Mouse (Mus musculus) cerebellum, adult 2 months (tissue): Measurements from ENCODE around the gene Fam53b.

Experiments
- CTCF ChIP-seq: fragments of 200-500 bp; IDR thresholded peaks from 2 replicates; pipeline ENCODE4 v1.5.1; 2011; ENCODE audit warnings: low read depth, mild to moderate bottlenecking, control low read depth, low read length, moderate library complexity, borderline replicate concordance; ENCODE audit not compliant: insufficient read depth
- POLR2A ChIP-seq: fragments of 200-500 bp; IDR thresholded peaks from 2 replicates; pipeline ENCODE4 v1.6.1; 2011; ENCODE audit warnings: low read length, control low read depth, borderline replicate concordance; ENCODE audit not compliant: insufficient read depth

DNA sequence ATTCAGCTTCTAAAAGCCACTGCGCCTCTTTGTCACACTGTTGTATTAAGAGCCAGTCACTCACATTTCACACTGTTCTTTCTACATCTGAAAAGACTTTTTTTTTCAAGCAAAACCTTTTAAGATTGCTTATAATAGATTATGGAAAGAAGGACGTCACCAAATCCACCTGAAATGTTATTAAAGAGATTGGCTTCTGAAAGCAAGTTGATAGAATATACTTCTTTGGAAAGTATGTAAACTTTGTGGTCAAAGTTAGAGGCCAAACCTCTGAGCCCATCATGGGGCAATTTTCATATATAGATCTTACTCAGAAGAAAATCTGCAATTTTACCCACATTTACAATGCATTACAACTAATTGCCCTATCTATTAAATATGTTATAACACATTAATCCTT is 2.8 kb upstream of the Fam53b start:
- no peak for TF ChIP-seq POLR2A
- no peak for TF ChIP-seq CTCF
